Mouse (Mus musculus) skeletal muscle tissue, postnatal 0 days (tissue): ENCODE data around the gene Rexo2. TPM values are rescaled to one million over a fixed set of nuclear protein-coding genes. Genes with fewer than 3 reads are reported as not detected.

ENCODE experiments used
- microRNA-seq, 2 experiments: library from miRNA; unstranded; fragments of <30 nt; microRNA quantifications; one replicate each; pipeline ENCODE4; 2016
- polyA plus RNA-seq: library from polyadenylated mRNA; unstranded; fragments of >200 nt; fragmentation: Nextera tagmentation; extraction: Ambion mirVana; gene quantifications from 2 replicates; pipeline ENCODE4 v1.2.1, GENCODE M21; 2015

Rexo2 gene
- 72.5 and 96.9 TPM in 2 replicates for polyA plus RNA-seq

GRCm38 (mm10) chr9:48480411-48481213 lies at the start of gene Rexo2:
Rexo2 (minus strand) TSS chr9:48480623.

GRCm38 (mm10) chr9:48494817-48495547 lies 14.6 kb upstream of the Rexo2 start, which contains the start of the genes Rbm7 and Gm5617:
Rbm7 (minus strand) TSS chr9:48495299.
Gm5617 (plus strand) TSS chr9:48495442.

Small RNA genes lying within 50 kb of the gene (microRNA-seq; reads per million reads assigned to microRNA genes)
- gene Gm23653, result 0 reads per million in 2 experiments

Other genes with a start within 250 kb of the Rexo2 start
- 0.54 and 0.97 TPM in 2 replicates for gene Nxpe2, start 127.2 kb downstream of the Rexo2 start, polyA plus RNA-seq
- 51.0 and 59.0 TPM in 2 replicates for gene Rbm7, start 14.7 kb upstream of the Rexo2 start, polyA plus RNA-seq
- gene Gm5617, start 14.8 kb upstream of the Rexo2 start, polyA plus RNA-seq, result 43.2 and 50.9 TPM in 2 replicates
- 33.8 and 90.2 TPM in 2 replicates for gene Nnmt, start 124.5 kb upstream of the Rexo2 start, polyA plus RNA-seq